In the genomic region with DNA sequence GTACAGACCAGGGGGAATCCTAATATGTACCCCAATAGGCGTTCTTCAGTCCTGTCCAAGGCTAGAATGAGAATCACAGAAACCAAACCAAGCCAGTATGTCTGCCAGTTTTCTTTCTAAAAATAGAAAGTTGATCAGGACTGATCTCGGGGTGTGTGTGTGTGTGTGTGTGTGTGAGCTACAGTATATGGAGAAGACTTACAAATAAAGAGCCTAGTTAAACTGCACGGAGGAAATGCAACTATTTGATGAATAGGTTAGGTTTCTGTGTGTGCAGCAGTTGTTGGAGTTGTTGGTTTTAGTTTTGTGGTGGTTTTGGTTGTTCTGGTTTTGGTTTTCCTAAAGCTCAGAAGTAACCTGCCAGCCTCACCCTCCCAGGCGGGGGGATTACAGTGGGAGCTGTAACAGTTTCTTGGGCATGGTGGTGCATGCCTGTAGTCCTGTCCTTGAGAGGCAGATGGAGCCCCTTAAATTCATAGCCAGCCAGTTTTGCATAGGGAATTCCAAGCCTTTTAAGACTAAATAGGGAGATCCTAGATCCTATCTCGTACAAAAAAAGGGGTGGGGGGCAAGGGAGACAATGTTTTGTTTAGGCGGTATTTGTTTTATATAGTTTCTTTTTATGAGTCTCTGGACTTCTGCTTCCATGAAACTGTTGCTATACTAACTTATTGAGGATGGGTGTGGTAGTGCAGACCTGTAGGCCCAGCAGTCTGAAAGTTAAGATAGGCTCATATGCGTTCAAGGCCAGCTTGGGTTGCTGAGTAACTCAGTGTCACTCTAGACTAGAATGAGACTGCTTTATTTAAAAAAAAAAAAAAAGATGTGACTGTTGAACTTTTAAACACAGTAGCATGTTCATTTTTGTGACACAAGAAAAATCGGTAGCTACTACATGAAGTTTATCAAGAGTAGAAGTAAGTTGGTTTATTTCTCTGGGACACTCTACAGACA, we compare ENCODE assay signal across 9 mouse cellular contexts. TPM values are rescaled to one million over a fixed set of nuclear protein-coding genes. Genes with fewer than 3 reads are reported as not detected.
DNase-seq lines count a peak whose midpoint lies in the region; ATAC-seq and TF ChIP-seq lines count a peak whose summit lies in the region.
"Had no signal": no experiment of that assay in that cellular context is flagged by ENCODE, and none has a peak within 500 bp of the region (broad histone marks: within the 10 kb centered on the region; RNA-seq: fewer than 3 reads in every experiment).

No protein-coding gene starts in this region.

- H3K27me3 ChIP-seq in heart, embryonic 13.5 days (replicated peaks) = no peaks in the 10 kb centered on the region
- no peaks in the 10 kb centered on the region for H3K27me3 ChIP-seq in MEL (ENCODE audit: control insufficient read depth in 1 of 2, insufficient read depth in 2 of 2, low read length in 2 of 2)
- H3K27me3 ChIP-seq in intestine, postnatal 0 days (replicated peaks; ENCODE audit: control insufficient read depth, insufficient read depth, low read length) = no peaks in the 10 kb centered on the region
- H3K27me3 ChIP-seq in thymus, adult 2 months (ENCODE audit: control insufficient read depth, insufficient read depth, low read length) = peaks cover 1% of the 10 kb centered on the region

- 68% methylated on average over 8 of the region's 8 CpGs for WGBS in heart, embryonic 13.5 days
- WGBS in intestine, postnatal 0 days = 37% methylated on average over 8 of the region's 8 CpGs
- WGBS in thymus, adult 2 months = 61% methylated on average over 8 of the region's 8 CpGs

- peak in 1 of 2 experiments; percentile 76; a peak in 2 of 4 replicates for TF ChIP-seq EP300 in MEL (IDR thresholded peaks at IDR 0.05; ENCODE audit: low read depth in 1 of 2, low read length in 2 of 2)

- no peak overlapping the region for H3K27ac ChIP-seq in heart, embryonic 13.5 days (replicated peaks)
- H3K27ac ChIP-seq in MEL (ENCODE audit: control insufficient read depth, low read depth, low read length) = peak overlapping the region; percentile 66
- peak overlapping the region; percentile 66 for H3K27ac ChIP-seq in intestine, postnatal 0 days (ENCODE audit: low read depth, low read length)
- no peak overlapping the region for H3K27ac ChIP-seq in thymus, adult 2 months (ENCODE audit: control insufficient read depth, insufficient read depth, low read length)

- H3K36me3 ChIP-seq in heart, embryonic 13.5 days = peaks cover 35% of the 10 kb centered on the region
- H3K36me3 ChIP-seq in MEL (ENCODE audit: control insufficient read depth in 1 of 2, insufficient read depth in 2 of 2, low read length in 2 of 2) = peaks cover 2 to 34% of the 10 kb centered on the region in 2 experiments
- peaks cover 26% of the 10 kb centered on the region for H3K36me3 ChIP-seq in intestine, postnatal 0 days (ENCODE audit: control insufficient read depth, insufficient read depth)
- no peaks in the 10 kb centered on the region for H3K36me3 ChIP-seq in thymus, adult 2 months (ENCODE audit: control insufficient read depth, insufficient read depth, low read length)

- no peak for DNase-seq in heart, postnatal 25 days (ENCODE audit: low spot score)
- DNase-seq in 3134 (ENCODE audit: extremely low read depth, insufficient read length, low spot score) (peak; percentile 14), MEL (ENCODE audit: low read depth, low spot score) (peak; percentile 84)
- DNase-seq in retina, postnatal 1 day = no peak
- no peak for DNase-seq in natural killer cell, adult 2 months (ENCODE audit: low spot score in 2 of 2)
- DNase-seq in thymus, adult 2 months = no peak
- DNase-seq: cerebellum, postnatal 36 days had no signal

- H3K4me2 ChIP-seq in heart, embryonic 13.5 days = peak overlapping the region; percentile 81
- H3K4me2 ChIP-seq in intestine, postnatal 0 days (replicated peaks; ENCODE audit: low read depth) = peak overlapping the region; percentile 82

- TF ChIP-seq RAD21 in MEL (IDR thresholded peaks at IDR 0.05; ENCODE audit: low read depth, low read length) = no peak

- no peak for TF ChIP-seq POLR2A in MEL (IDR thresholded peaks at IDR 0.05; ENCODE audit: control insufficient read depth in 1 of 2, insufficient read depth in 1 of 2, low read depth in 1 of 2, low read length in 2 of 2, poor library complexity in 1 of 2)
- TF ChIP-seq POLR2A in thymus, adult 2 months (IDR thresholded peaks at IDR 0.05; ENCODE audit: control insufficient read depth, extremely low read depth, insufficient read depth, low read length, poor library complexity) = no peak

- intact Hi-C loops in heart, postnatal 25 days (cut with DNase I) = loop anchor here (5.0 to 10.0 kb wide), 2 partner anchors 246 to 429 kb away; no protein-coding TSS in a partner anchor

- no peak for ATAC-seq in heart, embryonic 13.5 days (ENCODE audit: extremely low read depth, insufficient number of reproducible peaks, low FRiP score, low TSS enrichment)
- ATAC-seq in intestine, postnatal 0 days = no peak

- H3K4me1 ChIP-seq in heart, embryonic 13.5 days = peaks cover 56% of the 10 kb centered on the region
- peaks cover 19 to 31% of the 10 kb centered on the region in 2 experiments for H3K4me1 ChIP-seq in MEL (ENCODE audit: control insufficient read depth in 1 of 2, insufficient read depth in 2 of 2, low read length in 2 of 2)
- H3K4me1 ChIP-seq in intestine, postnatal 0 days (replicated peaks; ENCODE audit: control insufficient read depth, insufficient read depth, low read length) = peaks cover 6% of the 10 kb centered on the region; the same call in 1 of the 2 replicates
- H3K4me1 ChIP-seq in thymus, adult 2 months (replicated peaks; ENCODE audit: control insufficient read depth, insufficient read depth, low read length) = peaks cover 20% of the 10 kb centered on the region

- peaks cover 21% of the 10 kb centered on the region for H3K79me2 ChIP-seq in MEL (ENCODE audit: control insufficient read depth, insufficient read depth, low read length, poor library complexity)

- no peaks in the 10 kb centered on the region for H3K9me3 ChIP-seq in heart, embryonic 13.5 days
- no peaks in the 10 kb centered on the region for H3K9me3 ChIP-seq in MEL (replicated peaks; ENCODE audit: insufficient read depth, low read length)
- no peaks in the 10 kb centered on the region for H3K9me3 ChIP-seq in intestine, postnatal 0 days (ENCODE audit: control insufficient read depth)

- H3K9ac ChIP-seq in heart, embryonic 13.5 days = peak overlapping the region; percentile 95
- peak overlapping the region; percentile 39 for H3K9ac ChIP-seq in MEL (ENCODE audit: control insufficient read depth, low read depth, low read length, poor library complexity, severe bottlenecking)
- H3K9ac ChIP-seq in intestine, postnatal 0 days (ENCODE audit: low read depth, low read length) = peak overlapping the region; percentile 83

- H3K4me3 ChIP-seq in heart, embryonic 13.5 days = peak overlapping the region; percentile 76
- peak overlapping the region; percentile 21 to 83 for H3K4me3 ChIP-seq in MEL (ENCODE audit: control insufficient read depth in 1 of 2, insufficient read depth in 1 of 2, low read depth in 2 of 2, low read length in 2 of 2)
- H3K4me3 ChIP-seq in intestine, postnatal 0 days (ENCODE audit: low read depth, low read length) = peak overlapping the region; percentile 69
- no peak overlapping the region for H3K4me3 ChIP-seq in thymus, adult 2 months (ENCODE audit: control insufficient read depth, insufficient read depth, low read length)

- no peak for TF ChIP-seq CTCF in MEL (IDR thresholded peaks at IDR 0.05 in 2 of 3, conservative IDR thresholded peaks at IDR 0.05 in 1 of 3; ENCODE audit: control insufficient read depth in 1 of 3, insufficient read depth in 1 of 3, low read depth in 2 of 3, low read length in 3 of 3, poor library complexity in 1 of 3, severe bottlenecking in 1 of 3)
- TF ChIP-seq CTCF in intestine, postnatal 0 days (IDR thresholded peaks at IDR 0.05; ENCODE audit: low read depth) = 0 out of 2 replicates have a peak, but pooled peaks have one; percentile 5
- TF ChIP-seq CTCF in thymus, adult 2 months (IDR thresholded peaks at IDR 0.05; ENCODE audit: borderline replicate concordance, control insufficient read depth, extremely low read depth, insufficient read depth, low read length, poor library complexity) = no peak

TF ChIP-seq in MEL, 35 proteins besides CTCF, POLR2A, EP300 and RAD21 (continues in another document):
- TF ChIP-seq POLR2AphosphoS5 (IDR thresholded peaks at IDR 0.05; ENCODE audit: borderline replicate concordance, low read depth, low read length) (no peak), ZKSCAN1 (IDR thresholded peaks at IDR 0.05; ENCODE audit: low read depth, low read length) (no peak), MYC (IDR thresholded peaks at IDR 0.05; ENCODE audit: low read depth, low read length) (0 out of 2 replicates have a peak, but pooled peaks have one; percentile 39), TCF12 (IDR thresholded peaks at IDR 0.05; ENCODE audit: low read depth, low read length) (peak; percentile 43; the same call in 1 of the 2 replicates), CHD2 (IDR thresholded peaks at IDR 0.05; ENCODE audit: low read length) (no peak), ZC3H11A (IDR thresholded peaks at IDR 0.05; ENCODE audit: low read depth, low read length) (no peak), NRF1 (IDR thresholded peaks at IDR 0.05; ENCODE audit: insufficient read depth, low read depth, low read length, poor library complexity, severe bottlenecking) (no peak), HCFC1 (IDR thresholded peaks at IDR 0.05; ENCODE audit: low read depth, low read length) (peak; percentile 39; the same call in 1 of the 2 replicates), ZNF384 (IDR thresholded peaks at IDR 0.05; ENCODE audit: low read depth, low read length) (peak; percentile 92), TAL1 (IDR thresholded peaks at IDR 0.05; ENCODE audit: low read length) (no peak), MAX (IDR thresholded peaks at IDR 0.05; ENCODE audit: low read length) (no peak), NELFE (IDR thresholded peaks at IDR 0.05; ENCODE audit: low read depth, low read length) (no peak), USF1 (IDR thresholded peaks at IDR 0.05; ENCODE audit: low read depth, low read length) (no peak), MXI1 (IDR thresholded peaks at IDR 0.05; ENCODE audit: low read depth, low read length) (peak; percentile 58), UBTF (IDR thresholded peaks at IDR 0.05; ENCODE audit: borderline replicate concordance, insufficient read depth, low read depth, low read length) (no peak), USF2 (IDR thresholded peaks at IDR 0.05; ENCODE audit: borderline replicate concordance in 1 of 2, insufficient read depth in 1 of 2, low read depth in 1 of 2, low read length in 2 of 2) (no peak)

RNA-seq across cellular contexts. Expression of a gene that starts 3.1 kb away (rescaled TPM):
- 15.1 and 19.7 TPM in 2 replicates for polyA plus RNA-seq in heart, embryonic 13.5 days (2015; fragmentation: Nextera tagmentation; extraction: Ambion mirVana)
- total RNA-seq in heart, postnatal 25 days (2021) = 10 to 100 TPM; 30.2 to 62.0 TPM
- total RNA-seq in MEL (2012; rRNA removed) = 15.8 and 15.9 TPM in 2 replicates
- 10 to 100 TPM in 1 of 2 experiments, not detected in 1; 21.6 TPM for polyA plus RNA-seq in MEL (2012; ENCODE audit: insufficient read depth in 1 of 2, insufficient read length in 2 of 2, low read depth in 1 of 2, low replicate concordance in 2 of 2, missing spikeins in 1 of 2)
- 78.9 and 90.2 TPM in 2 replicates for polyA plus RNA-seq in intestine, postnatal 0 days (2015; fragmentation: Nextera tagmentation; extraction: Ambion mirVana)
- 6.2 and 7.9 TPM in 2 replicates for polyA plus RNA-seq in thymus, adult 2 months (2012; rRNA removed)

Comparison
In these comparisons a context has a peak if more than half of its experiments do, and no peak if none do; other contexts are left out.
1. H3K27ac ChIP-seq: peak in MEL (single experiment) and intestine, postnatal 0 days (single experiment); none in heart, embryonic 13.5 days (single experiment) and thymus, adult 2 months (single experiment).
2. H3K9ac ChIP-seq: peak in every context shown above with its lines; median percentile 95 in heart, embryonic 13.5 days; 83 in intestine, postnatal 0 days; 39 in MEL.
3. DNase-seq: peak in 3134 (single experiment) and MEL (single experiment); none in heart, postnatal 25 days (single experiment), retina, postnatal 1 day (single experiment), natural killer cell, adult 2 months (0 of 2) and thymus, adult 2 months (single experiment).